Mouse (Mus musculus) thymus, adult 2 months (tissue): ENCODE data around the gene Abcc1.

Experiments used
- CTCF ChIP-seq: fragments of 200-500 bp; IDR thresholded peaks from 2 replicates; pipeline ENCODE4 v1.5.1; 2012; ENCODE audit warnings: mild to moderate bottlenecking, control low read depth, low read length, moderate library complexity, borderline replicate concordance; ENCODE audit not compliant: control insufficient read depth, poor library complexity, insufficient read depth; ENCODE audit errors: extremely low read depth
- POLR2A ChIP-seq: fragments of 200-500 bp; IDR thresholded peaks from 2 replicates; pipeline ENCODE4 v1.6.1; 2012; ENCODE audit warnings: mild to moderate bottlenecking, low read length, control low read depth, moderate library complexity; ENCODE audit not compliant: control insufficient read depth, poor library complexity, insufficient read depth; ENCODE audit errors: extremely low read depth

GRCm38 (mm10) chr16:14372817-14373301, 11.5 kb downstream of the Abcc1 start:
- TF ChIP-seq POLR2A (no peak), CTCF (no peak)
